Mouse (Mus musculus): Measurements from ENCODE around the gene Prcc. TPM values are rescaled to one million over a fixed set of nuclear protein-coding genes. Genes with fewer than 3 reads are reported as not detected.

Gene Prcc
- polyA plus RNA-seq, 1 experiment from 2014 or later: 7.1 TPM

DNA sequence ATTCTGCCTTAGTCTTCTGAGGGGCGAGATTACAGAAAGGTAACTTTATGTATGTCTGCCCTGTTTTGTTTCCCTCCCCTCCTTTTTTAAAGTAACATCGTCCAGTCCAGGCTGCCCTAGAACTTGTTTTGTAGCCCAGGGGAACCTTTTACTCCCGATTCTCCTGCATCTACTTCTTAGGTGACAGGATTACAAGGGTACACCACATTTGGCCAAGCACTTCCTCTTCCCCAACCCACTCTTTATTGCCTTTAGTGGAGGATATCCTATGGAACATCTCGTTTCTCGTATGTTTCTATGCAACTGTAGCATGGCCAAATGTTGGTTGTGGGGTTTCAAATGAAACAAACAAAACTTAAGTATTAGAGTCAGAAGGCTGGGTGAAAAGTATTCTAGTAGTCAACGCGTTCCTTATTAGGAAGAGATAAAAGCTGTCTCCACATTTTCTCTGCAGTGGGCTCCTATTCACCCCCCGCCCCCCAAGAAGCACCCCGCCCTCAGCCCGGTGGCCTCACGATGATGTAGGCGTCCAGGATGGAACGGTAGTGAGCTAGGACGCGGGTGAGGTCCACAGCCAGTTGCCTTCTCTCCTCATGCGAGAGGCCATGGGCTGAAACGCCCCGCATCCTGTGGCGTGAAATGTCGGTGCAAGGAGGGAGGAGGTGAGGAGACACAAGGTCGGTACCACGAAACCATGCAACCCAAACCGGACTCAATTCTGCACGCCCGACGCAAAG is 44.1 kb upstream of the Prcc start:
- TF ChIP-seq CTCF (IDR thresholded peaks at IDR 0.05; ENCODE audit: low read depth): no peak
- no peak for TF ChIP-seq EP300 (optimal IDR thresholded peaks at IDR 0.05)
- peak; percentile 52 for ATAC-seq (ENCODE audit: low FRiP score, low TSS enrichment)

DNA sequence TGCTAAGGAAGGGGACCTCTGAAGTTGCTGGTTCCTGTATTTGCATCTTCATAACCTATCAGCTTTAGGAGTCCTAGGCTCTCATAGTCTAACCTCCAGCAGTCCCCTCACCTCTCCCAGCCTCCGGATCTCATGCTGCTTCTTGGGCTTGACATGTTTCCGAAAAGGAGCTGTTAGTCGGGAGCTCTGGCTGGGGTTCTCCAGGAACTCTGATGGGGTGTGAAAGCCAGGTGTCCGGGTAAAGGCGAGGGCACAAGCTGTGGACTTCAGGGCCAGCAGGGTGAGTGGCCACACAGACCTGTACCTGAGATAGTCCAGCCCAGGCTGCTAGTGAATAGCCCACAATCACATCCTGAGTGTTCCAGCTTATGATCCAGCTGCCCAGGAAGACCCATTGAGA is 42.0 kb upstream of the Prcc start:
- DNase-seq (ENCODE audit: low spot score) (no peak), ATAC-seq (ENCODE audit: low FRiP score, low TSS enrichment) (no peak)
- Histone ChIP-seq H3K9me3 (ENCODE audit: control insufficient read depth, low read length) (no peaks in the 10 kb centered on the region), H3K4me3 (ENCODE audit: low read depth, low read length) (no peak overlapping the region), H3K27me3 (ENCODE audit: control insufficient read depth, insufficient read depth, low read length) (no peaks in the 10 kb centered on the region), H3K36me3 (ENCODE audit: control insufficient read depth, insufficient read depth, low read length) (peaks cover 12% of the 10 kb centered on the region), H3K27ac (replicated peaks) (no peak overlapping the region), H3K4me2 (replicated peaks; ENCODE audit: low read depth) (no peak overlapping the region), H3K4me1 (replicated peaks; ENCODE audit: control insufficient read depth, insufficient read depth) (no peaks in the 10 kb centered on the region; the same call in 1 of the 2 replicates), H3K9ac (ENCODE audit: low read length) (no peak overlapping the region)
- TF ChIP-seq EP300 (optimal IDR thresholded peaks at IDR 0.05): no peak
- no peak for TF ChIP-seq CTCF (IDR thresholded peaks at IDR 0.05; ENCODE audit: low read depth)
- 93% methylated on average over 5 of the region's 5 CpGs for WGBS

More for the DNA sequence above, 44.1 kb upstream of the Prcc start:
- WGBS: 3% methylated on average over 26 of the region's 26 CpGs
- Histone ChIP-seq H3K36me3 (ENCODE audit: control insufficient read depth, insufficient read depth, low read length) (peaks cover 14% of the 10 kb centered on the region), H3K4me2 (replicated peaks; ENCODE audit: low read depth) (peak overlapping the region; percentile 80), H3K4me3 (ENCODE audit: low read depth, low read length) (peak overlapping the region; percentile 96), H3K27ac (replicated peaks) (peak overlapping the region; percentile 95), H3K9me3 (ENCODE audit: control insufficient read depth, low read length) (no peaks in the 10 kb centered on the region), H3K9ac (ENCODE audit: low read length) (peak overlapping the region; percentile 91), H3K4me1 (replicated peaks; ENCODE audit: control insufficient read depth, insufficient read depth) (no peaks in the 10 kb centered on the region; the same call in 1 of the 2 replicates), H3K27me3 (ENCODE audit: control insufficient read depth, insufficient read depth, low read length) (no peaks in the 10 kb centered on the region)
- no peak for DNase-seq (ENCODE audit: low spot score)

DNA sequence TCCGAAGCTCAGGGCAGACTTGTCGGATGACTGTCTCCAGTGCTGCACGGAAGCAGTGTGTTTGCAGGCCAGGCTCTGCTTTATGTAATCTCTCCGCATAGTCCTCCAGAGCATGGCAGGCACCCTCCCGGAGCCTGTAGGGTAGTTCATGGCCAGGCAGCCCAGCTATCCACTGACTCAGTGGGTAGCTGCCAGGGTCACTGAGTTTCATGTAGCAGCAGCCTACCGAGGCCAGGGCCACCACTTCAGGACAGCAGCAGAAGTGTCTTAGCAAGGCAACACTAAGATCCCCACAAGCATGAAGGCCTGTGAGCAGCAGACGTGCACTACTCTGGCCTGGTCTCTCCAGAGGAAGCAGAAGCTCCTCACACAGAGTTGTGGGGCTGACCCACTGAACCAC is 39.6 kb upstream of the Prcc start:
- no peak for ATAC-seq (ENCODE audit: low FRiP score, low TSS enrichment)
- Histone ChIP-seq H3K4me1 (replicated peaks; ENCODE audit: control insufficient read depth, insufficient read depth) (no peaks in the 10 kb centered on the region; the same call in 1 of the 2 replicates), H3K9me3 (ENCODE audit: control insufficient read depth, low read length) (no peaks in the 10 kb centered on the region), H3K27me3 (ENCODE audit: control insufficient read depth, insufficient read depth, low read length) (no peaks in the 10 kb centered on the region), H3K4me2 (replicated peaks; ENCODE audit: low read depth) (no peak overlapping the region), H3K4me3 (ENCODE audit: low read depth, low read length) (no peak overlapping the region), H3K27ac (replicated peaks) (no peak overlapping the region), H3K36me3 (ENCODE audit: control insufficient read depth, insufficient read depth, low read length) (peaks cover 14% of the 10 kb centered on the region), H3K9ac (ENCODE audit: low read length) (no peak overlapping the region)
- TF ChIP-seq CTCF (IDR thresholded peaks at IDR 0.05; ENCODE audit: low read depth) (no peak), EP300 (optimal IDR thresholded peaks at IDR 0.05) (no peak)
- DNase-seq (ENCODE audit: low spot score): no peak
- WGBS: 88% methylated on average over 7 of the region's 7 CpGs

DNA sequence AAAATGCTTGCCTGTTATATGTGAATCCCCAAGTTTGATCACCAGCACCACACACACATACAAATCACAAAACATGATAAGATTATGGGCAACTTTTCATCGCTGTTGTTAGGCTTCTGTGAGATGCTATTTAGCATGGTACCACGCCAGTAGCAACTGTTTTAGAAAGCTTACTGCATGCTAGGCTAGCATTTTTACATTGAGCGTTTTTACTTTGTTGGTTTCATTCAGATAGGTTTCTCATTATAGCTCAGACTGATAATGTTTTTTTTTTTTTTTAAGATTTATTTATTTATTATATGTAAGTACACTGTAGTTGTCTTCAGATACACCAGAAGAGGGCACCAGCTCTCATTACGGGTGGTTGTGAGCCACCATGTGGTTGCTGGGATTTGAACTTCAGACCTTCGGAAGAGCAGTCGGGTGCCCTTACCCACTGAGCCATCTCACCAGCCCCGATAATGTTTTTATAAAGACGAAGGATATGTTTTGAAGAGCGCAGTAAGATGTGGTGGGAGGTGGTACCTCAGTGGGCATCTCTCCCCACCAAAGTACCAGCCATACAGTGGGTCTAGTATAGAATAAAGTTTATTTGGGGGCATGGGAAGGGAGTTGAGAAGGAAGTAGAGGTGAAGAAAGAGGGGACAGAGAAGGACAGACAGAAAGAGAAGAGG is 35.0 kb upstream of the Prcc start:
- peak overlapping the region; percentile 72 for H3K4me2 ChIP-seq (replicated peaks; ENCODE audit: low read depth)
- 63% methylated on average over 9 of the region's 9 CpGs for WGBS
- peak overlapping the region; percentile 86; the same call in 1 of the 2 replicates for H3K27ac ChIP-seq (replicated peaks)
- H3K4me1 ChIP-seq (replicated peaks; ENCODE audit: control insufficient read depth, insufficient read depth): no peaks in the 10 kb centered on the region; the same call in 1 of the 2 replicates
- H3K9me3 ChIP-seq (ENCODE audit: control insufficient read depth, low read length): no peaks in the 10 kb centered on the region
- TF ChIP-seq EP300 (optimal IDR thresholded peaks at IDR 0.05) (no peak), CTCF (IDR thresholded peaks at IDR 0.05; ENCODE audit: low read depth) (peak; percentile 53)
- no peak for DNase-seq (ENCODE audit: low spot score)
- H3K4me3 ChIP-seq (ENCODE audit: low read depth, low read length): peak overlapping the region; percentile 63
- H3K36me3 ChIP-seq (ENCODE audit: control insufficient read depth, insufficient read depth, low read length): peaks cover 17% of the 10 kb centered on the region
- no peaks in the 10 kb centered on the region for H3K27me3 ChIP-seq (ENCODE audit: control insufficient read depth, insufficient read depth, low read length)
- ATAC-seq (ENCODE audit: low FRiP score, low TSS enrichment): no peak
- peak overlapping the region; percentile 71 for H3K9ac ChIP-seq (ENCODE audit: low read length)

DNA sequence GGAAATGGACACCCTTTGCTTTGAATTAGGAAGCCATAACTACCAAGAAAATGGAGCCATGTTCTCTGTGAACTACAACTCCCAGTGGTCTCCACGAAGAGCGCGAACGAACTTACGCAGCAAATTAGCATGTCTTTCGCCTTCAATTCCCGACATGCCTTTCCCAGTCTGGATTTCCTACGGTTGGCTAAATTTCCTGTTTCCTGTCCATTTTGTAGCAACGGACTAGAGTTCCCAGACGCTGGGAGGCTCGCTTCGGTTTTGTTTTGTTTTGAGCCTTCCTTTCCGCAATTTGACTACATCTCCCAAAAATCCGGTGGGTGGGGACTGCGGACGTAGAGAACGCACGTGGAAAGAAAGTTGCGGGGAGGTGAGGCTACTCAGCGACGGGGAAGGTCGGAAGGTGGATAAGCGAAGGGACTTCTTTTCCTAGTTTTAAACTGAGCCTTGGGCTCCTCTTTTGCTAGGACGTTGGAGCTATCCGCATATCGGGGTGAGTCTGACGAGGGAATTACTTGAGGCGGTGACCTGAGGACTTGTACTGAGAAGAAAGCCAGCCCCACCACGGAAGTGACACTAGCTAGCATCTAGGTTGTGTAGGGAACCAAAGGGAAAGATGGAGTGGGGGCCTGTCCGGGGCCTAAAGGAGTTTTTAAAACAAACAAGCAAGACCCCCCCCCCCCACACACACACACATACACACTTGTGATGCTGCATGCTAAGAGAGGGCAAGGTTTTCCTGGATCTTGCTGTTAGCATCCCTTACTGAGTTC is 34.1 kb upstream of the Prcc start, which contains the start of gene Mrpl24:
Gene Mrpl24 (plus strand): TSS at position 171 of the 773 bp plus-strand sequence.
- Histone ChIP-seq H3K4me1 (replicated peaks; ENCODE audit: control insufficient read depth, insufficient read depth) (no peaks in the 10 kb centered on the region; the same call in 1 of the 2 replicates), H3K9ac (ENCODE audit: low read length) (peak within 1 kb of the TSS; percentile 71), H3K27me3 (ENCODE audit: control insufficient read depth, insufficient read depth, low read length) (no peaks in the 10 kb centered on the region), H3K9me3 (ENCODE audit: control insufficient read depth, low read length) (no peaks in the 10 kb centered on the region), H3K36me3 (ENCODE audit: control insufficient read depth, insufficient read depth, low read length) (peaks cover 17% of the 10 kb centered on the region), H3K4me3 (ENCODE audit: low read depth, low read length) (peak within 1 kb of the TSS; percentile 63), H3K27ac (replicated peaks) (peak within 1 kb of the TSS; percentile 86), H3K4me2 (replicated peaks; ENCODE audit: low read depth) (peak within 1 kb of the TSS; percentile 72)
- under 1% methylated on average over 30 of the region's 30 CpGs for WGBS
- TF ChIP-seq EP300 (optimal IDR thresholded peaks at IDR 0.05) (no peak), CTCF (IDR thresholded peaks at IDR 0.05; ENCODE audit: low read depth) (0 out of 2 replicates have a peak, but pooled peaks have one; percentile 4)
- peak; percentile 89 for ATAC-seq (ENCODE audit: low FRiP score, low TSS enrichment)
- DNase-seq (ENCODE audit: low spot score): peak; percentile 78
